Mouse (Mus musculus) hindbrain, embryonic 13.5 days (tissue): Measurements from ENCODE around the gene Wnt1. TPM values are rescaled to one million over a fixed set of nuclear protein-coding genes. Genes with fewer than 3 reads are reported as not detected.

Experiments
- ATAC-seq: fragments of 200-750 bp; cut with Nextera tagmentation; 2 replicates; pipeline ENCODE4 v1.8.0; 2017; ENCODE audit warnings: moderate TSS enrichment; ENCODE audit not compliant: low FRiP score
- H3K27ac ChIP-seq: fragments of 300-500 bp; sonication (generic); 2 replicates; pipeline ENCODE4 v1.5.1; 2015; ENCODE audit warnings: inconsistent platforms, mild to moderate bottlenecking, moderate library complexity
- H3K27me3 ChIP-seq: fragments of 300-500 bp; sonication (generic); 2 replicates; pipeline ENCODE4 v1.6.1; 2015; ENCODE audit warnings: mild to moderate bottlenecking, inconsistent platforms
- H3K36me3 ChIP-seq: fragments of 300-500 bp; sonication (generic); 2 replicates; pipeline ENCODE4 v1.6.1; 2015; ENCODE audit warnings: mild to moderate bottlenecking, inconsistent platforms
- H3K4me1 ChIP-seq: fragments of 300-500 bp; sonication (generic); replicated peaks from 2 replicates; pipeline ENCODE4 v1.6.1; 2015; ENCODE audit warnings: inconsistent platforms
- H3K4me2 ChIP-seq: fragments of 300-500 bp; sonication (generic); 2 replicates; pipeline ENCODE4 v1.6.1; 2015; ENCODE audit warnings: inconsistent platforms, mild to moderate bottlenecking, moderate library complexity
- H3K4me3 ChIP-seq: fragments of 300-500 bp; sonication (generic); 2 replicates; pipeline ENCODE4 v1.5.1; 2015; ENCODE audit warnings: mild to moderate bottlenecking, inconsistent platforms
- H3K9ac ChIP-seq: fragments of 300-500 bp; sonication (generic); 2 replicates; pipeline ENCODE4 v1.6.1; 2015; ENCODE audit warnings: mild to moderate bottlenecking, inconsistent platforms
- H3K9me3 ChIP-seq: fragments of 300-500 bp; sonication (generic); 2 replicates; pipeline ENCODE4 v1.6.1; 2016; ENCODE audit warnings: inconsistent platforms
- WGBS: fragments of 180-500 bp; shearing (Covaris S2); methylation state at CpG from one replicate; pipeline ENCODE4 v1.1.7; 2015; 5-methylcytosine and 5-hydroxymethylcytosine counted together
- polyA plus RNA-seq: library from polyadenylated mRNA; unstranded; fragments of >200 nt; fragmentation: Nextera tagmentation; extraction: Ambion mirVana; gene quantifications from 2 replicates; pipeline ENCODE4 v1.2.1, GENCODE M21; 2015

The Wnt1 gene
- polyA plus RNA-seq, 1 experiment from 2014 or later: 4.6 TPM

DNA sequence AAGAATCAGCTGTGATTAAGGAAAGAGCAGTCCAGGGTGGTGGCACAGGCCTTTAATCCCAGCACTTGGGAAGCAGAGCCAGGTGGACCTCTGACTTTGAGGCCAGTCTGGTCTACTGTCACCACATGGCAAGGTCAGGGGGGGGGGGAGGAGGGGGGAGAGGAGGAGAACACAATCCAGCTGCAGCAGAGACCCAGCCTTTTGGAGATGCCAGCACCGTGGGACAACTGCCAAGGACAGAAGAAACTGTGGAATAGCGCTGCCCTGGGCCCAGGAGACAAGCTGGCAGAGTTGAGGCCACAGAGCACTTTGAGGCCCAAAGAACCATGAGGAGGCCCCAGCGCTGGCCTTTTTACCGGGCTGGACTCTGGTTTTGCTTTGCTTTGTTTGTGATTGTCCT lies 23.7 kb upstream of the Wnt1 start:
- WGBS: 70% methylated on average over 4 of the region's 4 CpGs
- Histone ChIP-seq H3K4me2 (no peak overlapping the region), H3K27me3 (peaks cover 62% of the 10 kb centered on the region), H3K9me3 (no peaks in the 10 kb centered on the region), H3K4me1 (peaks cover 21% of the 10 kb centered on the region), H3K27ac (no peak overlapping the region), H3K4me3 (no peak overlapping the region), H3K36me3 (peaks cover 3% of the 10 kb centered on the region; the same call in 1 of the 2 replicates), H3K9ac (no peak overlapping the region)
- no peak for ATAC-seq

DNA sequence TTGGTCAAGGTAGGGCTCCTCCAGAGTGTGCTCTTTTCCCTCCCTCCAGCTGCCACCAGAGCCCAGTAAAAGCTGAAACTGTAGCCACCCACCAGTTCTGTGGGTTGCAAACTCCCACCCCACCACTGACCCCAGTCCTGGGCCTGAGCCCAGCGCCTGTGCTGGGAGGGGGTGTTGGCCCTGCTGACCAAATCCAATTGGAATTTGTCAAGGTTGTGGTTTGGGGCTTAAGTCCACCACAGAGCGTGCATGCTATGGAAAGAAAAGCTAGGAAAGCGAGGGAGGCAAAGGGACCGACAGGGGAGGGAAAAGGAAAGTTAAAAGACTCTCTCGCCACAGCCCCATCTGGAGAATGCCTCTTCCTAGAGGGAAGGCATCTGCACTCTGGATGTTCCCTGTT lies 21.4 kb upstream of the Wnt1 start:
- ATAC-seq: no peak
- Histone ChIP-seq H3K4me1 (peaks cover 20% of the 10 kb centered on the region), H3K36me3 (no peaks in the 10 kb centered on the region), H3K4me3 (no peak overlapping the region), H3K27me3 (peaks cover 85% of the 10 kb centered on the region), H3K4me2 (no peak overlapping the region), H3K9ac (no peak overlapping the region), H3K27ac (no peak overlapping the region), H3K9me3 (no peaks in the 10 kb centered on the region)
- 14% methylated on average over 5 of the region's 5 CpGs for WGBS

DNA sequence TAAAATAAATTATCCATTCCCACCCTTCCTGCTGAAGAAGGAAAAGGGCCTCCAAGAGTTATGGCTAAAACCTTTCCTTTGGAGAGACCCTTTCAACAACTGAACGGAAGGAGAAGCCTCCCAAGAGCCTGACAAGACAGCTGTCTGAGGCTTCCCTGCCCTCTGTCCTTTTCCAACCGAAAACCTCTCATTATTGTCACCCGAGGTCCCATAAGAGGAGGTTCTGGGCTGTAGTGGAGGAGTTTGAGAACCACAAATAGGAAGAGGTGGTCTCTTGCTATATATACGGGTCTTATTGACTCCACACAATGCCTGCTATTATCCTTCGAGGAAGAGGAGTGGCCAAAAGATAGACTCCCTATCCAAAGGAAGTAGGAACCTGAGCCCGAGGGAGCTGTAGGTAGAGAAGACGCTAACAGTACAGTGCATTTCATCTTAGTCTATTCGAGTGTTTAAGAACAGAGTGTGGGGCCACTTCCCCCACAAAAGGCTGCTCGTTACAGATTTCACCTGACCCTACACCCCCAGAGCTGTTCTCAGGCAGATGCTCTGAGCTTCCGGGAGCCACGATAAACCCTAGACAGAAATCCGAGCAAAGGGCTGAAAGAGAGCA lies 17.7 kb upstream of the Wnt1 start:
- WGBS: 6% methylated on average over 12 of the region's 12 CpGs
- Histone ChIP-seq H3K27ac (no peak overlapping the region), H3K27me3 (peaks cover 96% of the 10 kb centered on the region), H3K9me3 (no peaks in the 10 kb centered on the region), H3K36me3 (no peaks in the 10 kb centered on the region), H3K4me3 (peak overlapping the region; percentile 26), H3K9ac (no peak overlapping the region), H3K4me2 (peak overlapping the region; percentile 44; the same call in 1 of the 2 replicates), H3K4me1 (peaks cover 25% of the 10 kb centered on the region)
- no peak for ATAC-seq

DNA sequence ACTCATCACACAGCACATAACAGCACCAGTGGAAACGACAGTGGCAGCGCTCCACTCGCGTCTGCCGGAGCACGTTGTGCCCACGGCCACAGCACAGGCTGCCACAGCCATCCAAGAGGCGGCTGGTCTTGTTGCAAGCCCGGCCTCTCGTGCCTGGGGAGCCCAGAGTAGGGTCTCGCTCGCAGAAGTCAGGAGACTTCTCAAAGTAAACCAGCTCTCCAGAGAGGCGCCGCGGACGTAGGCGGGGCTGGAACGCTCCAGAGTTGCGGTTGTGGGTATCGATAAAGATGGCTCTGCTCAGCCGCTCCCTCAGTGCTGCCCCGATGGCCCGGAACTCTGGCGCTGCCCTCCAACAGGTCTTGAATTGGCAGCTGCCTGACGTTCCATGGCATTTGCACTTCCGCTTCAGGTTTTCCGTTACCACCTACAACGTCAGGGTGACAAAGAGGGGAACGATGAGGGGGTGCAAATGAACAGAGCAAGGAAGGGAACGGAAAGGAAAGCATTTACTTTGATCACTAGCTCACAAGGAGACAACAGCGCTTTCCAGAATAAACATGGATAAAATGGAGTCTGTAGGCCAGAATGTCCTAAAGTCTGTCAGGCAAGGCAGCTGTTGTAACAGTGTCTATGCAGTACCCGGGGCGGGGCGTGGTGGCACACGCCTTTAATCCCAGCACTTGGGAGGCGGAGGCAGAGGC lies 17.0 kb upstream of the Wnt1 start:
- H3K9ac ChIP-seq: peak overlapping the region; percentile 19; the same call in 1 of the 2 replicates
- no peaks in the 10 kb centered on the region for H3K9me3 ChIP-seq
- H3K4me3 ChIP-seq: peak overlapping the region; percentile 26
- H3K27ac ChIP-seq: no peak overlapping the region
- peak overlapping the region; percentile 44 for H3K4me2 ChIP-seq
- H3K36me3 ChIP-seq: no peaks in the 10 kb centered on the region
- peaks cover 100% of the 10 kb centered on the region for H3K27me3 ChIP-seq
- ATAC-seq: no peak
- 2% methylated on average over 36 of the region's 36 CpGs for WGBS
- H3K4me1 ChIP-seq: peaks cover 33% of the 10 kb centered on the region

DNA sequence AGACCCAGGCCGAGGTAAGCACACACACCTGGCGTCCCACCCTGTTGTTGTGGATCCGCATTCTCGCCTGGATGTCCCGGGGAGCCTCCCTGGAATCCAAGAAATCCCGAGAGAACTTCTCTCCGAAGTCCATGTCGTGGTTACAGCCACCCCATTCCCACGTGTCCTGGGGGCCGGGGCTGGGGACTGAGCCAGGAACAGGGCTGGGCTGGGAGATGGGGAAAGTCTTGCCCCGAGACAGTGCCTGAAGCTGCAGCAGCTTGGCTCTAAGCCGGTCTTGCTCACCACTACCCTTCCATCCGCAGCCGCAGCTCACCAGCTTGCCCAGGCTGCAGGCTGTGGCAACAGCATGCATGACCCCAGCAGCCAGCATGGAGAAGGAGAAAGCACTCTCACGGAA lies 15.6 kb upstream of the Wnt1 start:
- H3K36me3 ChIP-seq: no peaks in the 10 kb centered on the region
- H3K9ac ChIP-seq: no peak overlapping the region
- WGBS: 5% methylated on average over 15 of the region's 15 CpGs
- H3K4me1 ChIP-seq: peaks cover 42% of the 10 kb centered on the region
- H3K9me3 ChIP-seq: no peaks in the 10 kb centered on the region
- ATAC-seq: no peak
- H3K4me3 ChIP-seq: no peak overlapping the region
- H3K27me3 ChIP-seq: peaks cover 100% of the 10 kb centered on the region
- H3K27ac ChIP-seq: no peak overlapping the region
- H3K4me2 ChIP-seq: no peak overlapping the region

DNA sequence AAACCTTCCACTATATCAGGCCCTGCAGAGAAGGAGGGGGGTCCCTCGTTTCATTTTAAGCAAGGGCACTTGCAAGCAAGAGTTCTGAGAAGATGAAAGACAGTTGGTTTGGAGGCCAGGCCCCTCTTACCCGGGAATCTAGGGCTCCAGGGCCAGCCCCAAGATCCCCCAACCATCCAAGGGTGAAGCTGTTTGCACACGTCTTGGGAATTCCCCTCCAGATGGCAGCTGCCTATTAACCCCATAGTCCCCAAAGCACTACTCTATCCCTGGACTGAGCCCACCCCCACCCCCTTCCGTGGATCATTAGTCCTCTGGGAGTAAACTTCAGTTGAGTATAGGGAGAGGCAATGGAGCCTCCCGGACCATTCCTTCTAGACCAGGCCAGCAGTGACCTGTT lies 14.1 kb upstream of the Wnt1 start:
- Histone ChIP-seq H3K4me3 (no peak overlapping the region), H3K4me1 (peaks cover 42% of the 10 kb centered on the region), H3K4me2 (no peak overlapping the region), H3K27me3 (peaks cover 100% of the 10 kb centered on the region), H3K27ac (no peak overlapping the region), H3K36me3 (no peaks in the 10 kb centered on the region), H3K9me3 (no peaks in the 10 kb centered on the region), H3K9ac (no peak overlapping the region)
- WGBS: 5% methylated on average over 5 of the region's 5 CpGs
- ATAC-seq: no peak

DNA sequence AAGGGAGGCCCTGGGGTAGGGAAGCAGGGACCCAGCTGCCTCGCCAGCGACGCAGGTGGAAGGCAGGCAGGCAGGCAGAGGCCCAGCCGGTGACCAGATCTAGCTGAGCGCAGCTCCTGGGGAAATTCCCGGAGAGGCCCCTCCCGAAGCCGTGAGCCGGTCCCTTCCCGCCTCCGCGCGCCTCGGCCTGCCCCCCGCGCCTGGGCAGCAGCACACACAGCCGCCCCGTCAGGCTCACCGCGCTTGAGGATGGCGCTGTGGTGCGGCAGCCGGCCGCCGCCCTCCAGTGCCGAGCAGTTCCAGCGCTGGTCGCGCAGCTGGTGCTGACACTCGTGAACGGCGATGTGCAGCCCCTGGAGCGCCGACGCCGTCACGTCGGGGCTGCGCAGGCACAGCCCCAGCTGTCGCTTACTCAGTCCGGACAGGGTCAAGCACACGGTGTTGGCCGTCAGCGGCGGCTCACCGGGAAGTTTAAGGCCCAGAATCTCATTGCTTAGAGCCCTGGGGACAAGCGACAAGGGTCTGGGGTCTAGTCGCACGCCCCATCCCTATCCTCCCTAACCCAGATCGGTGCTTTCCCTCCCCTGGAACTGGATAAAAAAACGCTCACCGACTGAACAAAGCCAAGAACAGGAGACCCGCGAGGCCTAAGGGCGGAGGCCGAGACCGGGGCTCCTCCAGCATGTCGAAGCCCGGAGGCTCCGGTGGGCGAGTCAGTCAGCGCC lies 13.2 kb upstream of the Wnt1 start:
- no peaks in the 10 kb centered on the region for H3K9me3 ChIP-seq
- peak overlapping the region; percentile 47 for H3K4me2 ChIP-seq
- ATAC-seq: peak; percentile 56
- H3K4me3 ChIP-seq: peak overlapping the region; percentile 28
- H3K4me1 ChIP-seq: peaks cover 42% of the 10 kb centered on the region
- peak overlapping the region; percentile 31; the same call in 1 of the 2 replicates for H3K9ac ChIP-seq
- under 1% methylated on average over 60 of the region's 62 CpGs for WGBS
- H3K27ac ChIP-seq: no peak overlapping the region
- no peaks in the 10 kb centered on the region for H3K36me3 ChIP-seq
- H3K27me3 ChIP-seq: peaks cover 100% of the 10 kb centered on the region

DNA sequence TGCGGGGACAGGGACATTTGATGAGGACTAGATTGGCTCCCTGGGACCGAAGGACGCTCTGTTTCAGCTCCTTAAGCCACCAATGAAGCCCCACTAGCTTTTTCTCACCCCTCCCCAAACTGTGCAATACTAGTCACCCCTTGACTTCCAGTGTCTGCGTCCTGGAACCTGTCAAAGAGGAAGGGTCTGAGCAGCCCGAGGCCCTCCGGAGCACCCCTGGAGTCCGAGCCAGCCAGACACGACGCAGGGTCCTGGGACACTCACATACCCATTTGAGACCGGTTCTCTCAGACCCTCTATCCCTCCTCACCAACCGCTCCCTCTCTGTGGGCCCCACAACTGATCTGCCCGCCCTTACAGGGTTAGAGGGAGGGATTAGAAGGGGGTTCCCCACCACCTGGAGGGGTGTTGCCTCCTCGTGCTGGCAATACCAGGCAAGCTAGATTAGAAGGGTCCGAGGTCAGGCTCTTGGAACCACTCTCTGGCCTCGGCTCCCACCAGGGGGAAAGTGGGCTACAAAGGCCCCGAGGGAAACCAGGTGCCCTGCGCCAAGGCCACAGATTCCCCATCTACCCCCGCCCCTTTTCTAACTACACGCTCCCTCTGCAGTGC lies 12.5 kb upstream of the Wnt1 start:
- no peak for ATAC-seq
- H3K36me3 ChIP-seq: no peaks in the 10 kb centered on the region
- H3K9me3 ChIP-seq: no peaks in the 10 kb centered on the region
- 2% methylated on average over 19 of the region's 19 CpGs for WGBS
- peaks cover 100% of the 10 kb centered on the region for H3K27me3 ChIP-seq
- no peak overlapping the region for H3K27ac ChIP-seq
- H3K4me1 ChIP-seq: peaks cover 40% of the 10 kb centered on the region
- peak overlapping the region; percentile 47; the same call in 1 of the 2 replicates for H3K4me2 ChIP-seq
- peak overlapping the region; percentile 28; the same call in 1 of the 2 replicates for H3K4me3 ChIP-seq
- H3K9ac ChIP-seq: peak overlapping the region; percentile 35; the same call in 1 of the 2 replicates

DNA sequence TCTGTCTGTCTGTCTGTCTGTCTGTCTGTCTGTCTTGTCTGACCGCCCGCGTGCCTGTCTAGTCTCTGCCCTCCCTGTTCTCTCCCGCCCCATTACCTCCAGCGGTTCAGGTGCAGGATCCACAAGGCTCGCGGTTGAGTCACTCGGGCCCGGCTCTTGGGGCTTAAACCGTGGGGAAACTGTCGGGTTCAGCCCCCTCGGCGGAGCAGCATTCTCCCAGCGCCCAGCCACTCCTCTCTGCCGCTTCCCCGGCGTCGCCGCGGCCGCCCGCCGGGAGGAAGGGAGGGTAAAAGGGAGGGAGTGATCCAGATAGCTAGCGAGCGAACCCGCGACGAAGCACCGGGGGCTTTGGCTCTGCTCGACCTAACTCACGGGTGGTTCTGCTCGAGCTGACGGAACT lies 11.9 kb upstream of the Wnt1 start, which contains the start of gene Wnt10b:
Wnt10b (minus strand) TSS at position 389 of the 400 bp plus-strand sequence.
- H3K9ac ChIP-seq: peak within 1 kb of the TSS; percentile 35; the same call in 1 of the 2 replicates
- peak within 1 kb of the TSS; percentile 43 for H3K4me2 ChIP-seq
- H3K36me3 ChIP-seq: no peaks in the 10 kb centered on the region
- peak within 1 kb of the TSS; percentile 29 for H3K4me3 ChIP-seq
- ATAC-seq: no peak
- under 1% methylated on average over 19 of the region's 33 CpGs for WGBS
- no peak within 1 kb of the TSS for H3K27ac ChIP-seq
- H3K27me3 ChIP-seq: peaks cover 99% of the 10 kb centered on the region
- no peaks in the 10 kb centered on the region for H3K9me3 ChIP-seq
- H3K4me1 ChIP-seq: peaks cover 34% of the 10 kb centered on the region

DNA sequence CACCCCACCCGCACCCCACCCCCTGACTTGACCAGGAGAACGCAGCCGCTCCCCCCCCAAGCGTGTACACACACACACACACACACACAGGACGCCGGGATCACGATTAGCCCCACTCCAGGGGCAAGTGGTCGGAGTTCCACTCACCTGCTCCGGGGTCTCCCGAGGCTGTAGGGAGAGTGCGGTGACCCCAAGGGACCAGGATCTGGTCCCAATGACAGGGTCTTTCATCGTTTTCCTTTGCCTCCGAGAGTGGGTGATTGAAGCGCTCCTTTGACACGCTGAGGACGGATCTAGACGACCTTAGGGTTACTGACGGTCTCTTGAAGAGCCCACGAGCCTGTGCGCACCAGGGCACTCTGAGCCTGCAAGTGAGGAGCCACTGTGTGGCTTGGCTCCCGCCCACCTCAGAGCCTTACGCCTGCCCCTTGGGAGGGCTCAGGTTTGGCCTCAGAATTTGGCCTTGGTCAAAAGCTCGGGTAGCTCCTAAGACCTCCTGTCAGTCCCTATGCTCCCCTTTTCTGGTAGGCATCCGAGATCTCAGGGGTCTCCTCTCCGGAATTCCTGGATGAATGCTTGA lies 11.4 kb upstream of the Wnt1 start:
- peaks cover 31% of the 10 kb centered on the region for H3K4me1 ChIP-seq
- H3K9me3 ChIP-seq: no peaks in the 10 kb centered on the region
- H3K27ac ChIP-seq: no peak overlapping the region
- H3K4me2 ChIP-seq: peak overlapping the region; percentile 43
- ATAC-seq: no peak
- H3K9ac ChIP-seq: no peak overlapping the region
- peak overlapping the region; percentile 29 for H3K4me3 ChIP-seq
- peaks cover 98% of the 10 kb centered on the region for H3K27me3 ChIP-seq
- under 1% methylated on average over 25 of the region's 25 CpGs for WGBS
- H3K36me3 ChIP-seq: no peaks in the 10 kb centered on the region

DNA sequence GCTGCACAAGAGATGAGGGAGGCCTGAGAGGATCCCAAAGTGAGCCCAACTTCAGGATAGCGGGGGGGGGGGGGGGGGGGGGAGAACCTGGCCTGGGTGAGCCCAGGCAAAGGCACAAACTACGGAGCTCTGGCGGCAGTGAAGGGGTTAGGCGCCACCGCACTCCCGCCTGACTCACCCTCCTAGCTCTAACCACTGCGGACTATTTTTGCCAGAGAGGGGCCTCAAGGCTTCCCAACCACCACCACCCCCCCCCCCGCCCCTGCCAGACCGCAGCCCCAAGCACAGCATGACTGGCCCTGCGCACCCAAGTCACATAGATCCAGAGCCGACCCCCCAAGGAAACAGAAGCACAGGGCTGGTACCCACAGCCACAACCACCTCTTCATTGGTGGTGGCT lies 10.9 kb upstream of the Wnt1 start:
- H3K36me3 ChIP-seq: no peaks in the 10 kb centered on the region
- no peak overlapping the region for H3K4me3 ChIP-seq
- no peak for ATAC-seq
- peaks cover 31% of the 10 kb centered on the region for H3K4me1 ChIP-seq
- peaks cover 94% of the 10 kb centered on the region for H3K27me3 ChIP-seq
- H3K4me2 ChIP-seq: no peak overlapping the region
- H3K9me3 ChIP-seq: no peaks in the 10 kb centered on the region
- H3K27ac ChIP-seq: no peak overlapping the region
- no peak overlapping the region for H3K9ac ChIP-seq
- 0% methylated on average over 1 of the region's 11 CpGs for WGBS

DNA sequence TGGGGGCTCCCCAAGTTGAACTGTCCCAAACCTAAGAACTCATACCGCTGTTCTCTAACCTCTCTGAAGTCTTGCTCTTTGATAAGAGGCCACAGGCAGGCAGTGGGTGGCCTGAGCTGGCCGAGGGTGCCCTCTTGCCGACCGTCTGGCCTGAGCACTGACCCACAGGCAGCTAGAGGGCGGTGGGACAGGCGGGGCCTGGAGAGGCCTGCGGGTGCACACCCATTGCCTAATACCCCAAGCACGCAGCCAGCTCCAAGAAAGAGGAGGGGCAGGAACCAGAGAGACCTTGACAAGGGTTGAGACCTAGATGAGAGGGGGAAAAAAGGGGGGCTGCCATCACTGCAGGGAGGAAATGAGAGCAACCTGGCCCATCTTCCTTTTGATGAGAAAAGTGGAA lies 9.6 kb upstream of the Wnt1 start:
- 5% methylated on average over 8 of the region's 8 CpGs for WGBS
- Histone ChIP-seq H3K9me3 (no peaks in the 10 kb centered on the region), H3K4me3 (no peak overlapping the region), H3K27me3 (peaks cover 93% of the 10 kb centered on the region), H3K27ac (no peak overlapping the region), H3K9ac (no peak overlapping the region), H3K4me1 (peaks cover 31% of the 10 kb centered on the region), H3K36me3 (no peaks in the 10 kb centered on the region), H3K4me2 (no peak overlapping the region)
- ATAC-seq: no peak
